8 mouse cellular contexts compared by ENCODE assay signal in genomic region chr12:86806923-86807794, GRCm38 (mm10).
DNase-seq lines count a peak whose midpoint lies in the region; ATAC-seq and TF ChIP-seq lines count a peak whose summit lies in the region.

No protein-coding gene starts in this region.

- no peak overlapping the region for H3K4me3 ChIP-seq in intestine, embryonic 14.5 days (ENCODE audit: low read depth, low read length)
- no peak overlapping the region for H3K4me3 ChIP-seq in intestine, postnatal 0 days (ENCODE audit: low read depth, low read length)
- peak overlapping the region; percentile 47 for H3K4me3 ChIP-seq in forebrain, embryonic 10.5 days
- no peak overlapping the region for H3K4me3 ChIP-seq in left cerebral cortex, adult 2 months
- 0 out of 2 replicates have a peak overlapping the region, but pooled peaks have one; percentile 11 for H3K4me3 ChIP-seq in neural tube, embryonic 13.5 days

- H3K4me2 ChIP-seq in intestine, embryonic 14.5 days (ENCODE audit: low read length) = no peak overlapping the region
- no peak overlapping the region for H3K4me2 ChIP-seq in intestine, postnatal 0 days (replicated peaks; ENCODE audit: low read depth)
- H3K4me2 ChIP-seq in neural tube, embryonic 13.5 days = peak overlapping the region; percentile 46

- TF ChIP-seq CTCF in intestine, postnatal 0 days (IDR thresholded peaks at IDR 0.05; ENCODE audit: low read depth) = no peak
- TF ChIP-seq CTCF in left cerebral cortex, adult 2 months (IDR thresholded peaks at IDR 0.05) = no peak

- H3K27ac ChIP-seq in intestine, embryonic 14.5 days (ENCODE audit: low read depth) = peak overlapping the region; percentile 75
- no peak overlapping the region for H3K27ac ChIP-seq in intestine, postnatal 0 days (ENCODE audit: low read depth, low read length)
- H3K27ac ChIP-seq in forebrain, embryonic 10.5 days = peak overlapping the region; percentile 88
- H3K27ac ChIP-seq in left cerebral cortex, adult 2 months = peak overlapping the region; percentile 95
- peak overlapping the region; percentile 99 for H3K27ac ChIP-seq in neural tube, embryonic 13.5 days (replicated peaks)

- no peaks in the 10 kb centered on the region for H3K36me3 ChIP-seq in intestine, embryonic 14.5 days (ENCODE audit: control insufficient read depth, insufficient read depth, low read length)
- no peaks in the 10 kb centered on the region for H3K36me3 ChIP-seq in intestine, postnatal 0 days (ENCODE audit: control insufficient read depth, insufficient read depth)
- no peaks in the 10 kb centered on the region for H3K36me3 ChIP-seq in forebrain, embryonic 10.5 days (replicated peaks)
- H3K36me3 ChIP-seq in neural tube, embryonic 13.5 days = no peaks in the 10 kb centered on the region

- H3K4me1 ChIP-seq in intestine, embryonic 14.5 days (replicated peaks; ENCODE audit: control insufficient read depth, insufficient read depth, low read length) = peaks cover 58% of the 10 kb centered on the region
- 0 out of 2 replicates have a peak, but pooled peaks cover 4% of the 10 kb centered on the region for H3K4me1 ChIP-seq in intestine, postnatal 0 days (replicated peaks; ENCODE audit: control insufficient read depth, insufficient read depth, low read length)
- peaks cover 99% of the 10 kb centered on the region for H3K4me1 ChIP-seq in forebrain, embryonic 10.5 days
- H3K4me1 ChIP-seq in neural tube, embryonic 13.5 days (replicated peaks) = peaks cover 92% of the 10 kb centered on the region

- peak; percentile 41; the same call in 1 of the 2 replicates for ATAC-seq in intestine, embryonic 14.5 days (replicated peaks; ENCODE audit: low FRiP score, low TSS enrichment, low read depth)
- no peak for ATAC-seq in intestine, postnatal 0 days
- peak; percentile 84 for ATAC-seq in neural tube, embryonic 13.5 days (ENCODE audit: low read depth)

- WGBS in intestine, embryonic 14.5 days = 16% methylated on average over 5 of the region's 5 CpGs
- WGBS in intestine, postnatal 0 days = 42% methylated on average over 5 of the region's 5 CpGs
- 14% methylated on average over 5 of the region's 5 CpGs for WGBS in forebrain, embryonic 10.5 days
- WGBS in neural tube, embryonic 13.5 days = 8% methylated on average over 5 of the region's 5 CpGs

- H3K9ac ChIP-seq in intestine, embryonic 14.5 days (ENCODE audit: low read length) = no peak overlapping the region
- H3K9ac ChIP-seq in intestine, postnatal 0 days (ENCODE audit: low read depth, low read length) = no peak overlapping the region
- H3K9ac ChIP-seq in neural tube, embryonic 13.5 days = peak overlapping the region; percentile 67

- DNase-seq in intestine, embryonic 14.5 days (ENCODE audit: low spot score) = peak; percentile 69
- DNase-seq in ES-CJ7 (ENCODE audit: low read depth, low spot score) (peak; percentile 80), liver (no peak)
- DNase-seq in forebrain, embryonic 10.5 days (ENCODE audit: extremely low spot score, low spot score) = peak; percentile 79
- peak; percentile 61 to 78 for DNase-seq in left cerebral cortex, adult 2 months (ENCODE audit: extremely low spot score in 1 of 2, low spot score in 2 of 2)
- no peak for DNase-seq in gastrocnemius, adult 18-20 months (ENCODE audit: low spot score)

- H3K9me3 ChIP-seq in intestine, embryonic 14.5 days (ENCODE audit: control insufficient read depth, low read length) = no peaks in the 10 kb centered on the region
- H3K9me3 ChIP-seq in intestine, postnatal 0 days (ENCODE audit: control insufficient read depth) = no peaks in the 10 kb centered on the region
- H3K9me3 ChIP-seq in forebrain, embryonic 10.5 days = no peaks in the 10 kb centered on the region; the same call in 1 of the 2 replicates
- no peaks in the 10 kb centered on the region for H3K9me3 ChIP-seq in neural tube, embryonic 13.5 days

- no peaks in the 10 kb centered on the region for H3K27me3 ChIP-seq in intestine, embryonic 14.5 days (replicated peaks; ENCODE audit: control insufficient read depth, insufficient read depth, low read length)
- H3K27me3 ChIP-seq in intestine, postnatal 0 days (replicated peaks; ENCODE audit: control insufficient read depth, insufficient read depth, low read length) = peaks cover 3% of the 10 kb centered on the region; the same call in 1 of the 2 replicates
- H3K27me3 ChIP-seq in forebrain, embryonic 10.5 days (ENCODE audit: poor library complexity, severe bottlenecking) = peaks cover 45% of the 10 kb centered on the region
- H3K27me3 ChIP-seq in neural tube, embryonic 13.5 days = no peaks in the 10 kb centered on the region

- intact Hi-C loops in left cerebral cortex, adult 2 months (cut with DNase I) = no loop called here

Comparison
In these comparisons a context has a peak if more than half of its experiments do, and no peak if none do; other contexts are left out.
1. DNase-seq: peak in intestine, embryonic 14.5 days (single experiment), ES-CJ7 (single experiment), forebrain, embryonic 10.5 days (single experiment) and left cerebral cortex, adult 2 months (2 of 2); none in liver (single experiment) and gastrocnemius, adult 18-20 months (single experiment).
2. H3K4me3 ChIP-seq: peak in forebrain, embryonic 10.5 days (single experiment) and neural tube, embryonic 13.5 days (single experiment); none in intestine, embryonic 14.5 days (single experiment), intestine, postnatal 0 days (single experiment) and left cerebral cortex, adult 2 months (single experiment).